Mouse (Mus musculus) heart, postnatal 0 days (tissue): ENCODE results near the gene Nmnat3. TPM values are rescaled to one million over a fixed set of nuclear protein-coding genes. Genes with fewer than 3 reads are reported as not detected.

Experiments
- ATAC-seq: fragments of 200-750 bp; cut with Nextera tagmentation; 2 replicates; pipeline ENCODE4 v1.8.0; 2017; ENCODE audit warnings: low read depth, moderate number of reproducible peaks, moderate library complexity; ENCODE audit not compliant: insufficient read depth
- DNase-seq: peaks from one replicate; pipeline ENCODE4 v3.0.0-alpha.2; 2016; ENCODE audit warnings: low spot score
- H3K27ac ChIP-seq: fragments of 300-500 bp; sonication (generic); 2 replicates; pipeline ENCODE4 v1.5.1; 2014; ENCODE audit warnings: low read depth, mild to moderate bottlenecking
- H3K27me3 ChIP-seq: fragments of 300-500 bp; sonication (generic); 2 replicates; pipeline ENCODE4 v1.6.1; 2014; ENCODE audit warnings: low read length, mixed read lengths; ENCODE audit not compliant: control insufficient read depth, insufficient read depth
- H3K36me3 ChIP-seq: fragments of 300-500 bp; sonication (generic); replicated peaks from 2 replicates; pipeline ENCODE4 v1.6.1; 2014; ENCODE audit warnings: low read length, mixed read lengths; ENCODE audit not compliant: control insufficient read depth, insufficient read depth
- H3K4me1 ChIP-seq: fragments of 300-500 bp; sonication (generic); 2 replicates; pipeline ENCODE4 v1.6.1; 2014; ENCODE audit warnings: antibody characterized with exemption; ENCODE audit not compliant: control insufficient read depth, insufficient read depth
- H3K4me2 ChIP-seq: fragments of 300-500 bp; sonication (generic); 2 replicates; pipeline ENCODE4 v1.6.1; 2014; ENCODE audit warnings: low read depth, mild to moderate bottlenecking, low read length, moderate library complexity
- H3K4me3 ChIP-seq: fragments of 300-500 bp; sonication (generic); 2 replicates; pipeline ENCODE4 v1.5.1; 2014; ENCODE audit warnings: low read depth, low read length
- H3K9ac ChIP-seq: fragments of 300-500 bp; sonication (generic); replicated peaks from 2 replicates; pipeline ENCODE4 v1.6.1; 2014; ENCODE audit warnings: low read depth, low read length, mixed read lengths
- H3K9me3 ChIP-seq: fragments of 300-500 bp; sonication (generic); replicated peaks from 2 replicates; pipeline ENCODE4 v1.6.1; 2016; ENCODE audit warnings: low read length; ENCODE audit not compliant: control insufficient read depth
- CTCF ChIP-seq: IDR thresholded peaks from 2 replicates; pipeline ENCODE4 v1.5.1; 2016; ENCODE audit warnings: antibody characterized with exemption, control low read depth, low read depth
- EP300 ChIP-seq: IDR thresholded peaks from 2 replicates; pipeline ENCODE4 v1.6.1; 2016; ENCODE audit warnings: antibody characterized with exemption, low read depth
- WGBS: fragments of 180-500 bp; shearing (Covaris S2); extraction: QIAGEN DNeasy Blood & Tissue Kit; methylation state at CpG from one replicate; pipeline ENCODE4 v1.1.7; 2014; 5-methylcytosine and 5-hydroxymethylcytosine counted together
- polyA plus RNA-seq: library from polyadenylated mRNA; unstranded; fragments of >200 nt; fragmentation: Nextera tagmentation; extraction: Ambion mirVana; gene quantifications from 2 replicates; pipeline ENCODE4 v1.2.1, GENCODE M21; 2015
- total RNA-seq: library from RNA; depleted of rRNA; stranded (reverse); fragments of >200 nt; gene quantifications from 2 replicates; pipeline ENCODE4 v1.2.3, GENCODE M21; 2014; ENCODE audit warnings: low replicate concordance

The Nmnat3 gene
- total and polyA plus RNA-seq, 2 experiments from 2014 or later: 9.0 to 15.1 TPM

DNA sequence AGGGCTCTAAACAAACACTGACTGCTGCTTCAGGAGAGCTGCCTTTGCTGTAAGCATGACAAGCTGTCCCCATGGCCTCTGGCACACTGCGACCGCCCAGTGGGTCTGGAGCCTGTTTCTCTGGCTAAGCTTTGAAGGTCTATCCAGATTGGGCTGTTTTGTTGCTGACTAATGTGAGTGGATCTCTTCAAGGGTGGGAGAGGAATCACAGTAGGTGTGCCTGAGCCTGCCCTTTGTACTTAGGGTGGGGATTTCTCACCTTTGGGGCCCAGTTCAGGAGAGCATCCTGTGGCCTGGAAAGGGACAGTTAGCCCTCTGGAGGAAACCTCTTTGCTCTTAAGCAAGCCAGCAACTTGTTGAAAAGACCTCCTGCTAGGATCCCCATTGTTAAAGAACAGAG lies 145.8 kb downstream of the Nmnat3 start:
- ATAC-seq (no peak), DNase-seq (no peak)
- H3K4me1 ChIP-seq: peaks cover 17% of the 10 kb centered on the region
- no peaks in the 10 kb centered on the region for H3K27me3 ChIP-seq
- no peak overlapping the region for H3K4me3 ChIP-seq
- no peak overlapping the region for H3K4me2 ChIP-seq
- H3K9me3 ChIP-seq: no peaks in the 10 kb centered on the region
- H3K9ac ChIP-seq: no peak overlapping the region
- H3K36me3 ChIP-seq: no peaks in the 10 kb centered on the region
- H3K27ac ChIP-seq: peak overlapping the region; percentile 43
- TF ChIP-seq EP300 (no peak), CTCF (no peak)
- 72% methylated on average over 2 of the region's 2 CpGs for WGBS

DNA sequence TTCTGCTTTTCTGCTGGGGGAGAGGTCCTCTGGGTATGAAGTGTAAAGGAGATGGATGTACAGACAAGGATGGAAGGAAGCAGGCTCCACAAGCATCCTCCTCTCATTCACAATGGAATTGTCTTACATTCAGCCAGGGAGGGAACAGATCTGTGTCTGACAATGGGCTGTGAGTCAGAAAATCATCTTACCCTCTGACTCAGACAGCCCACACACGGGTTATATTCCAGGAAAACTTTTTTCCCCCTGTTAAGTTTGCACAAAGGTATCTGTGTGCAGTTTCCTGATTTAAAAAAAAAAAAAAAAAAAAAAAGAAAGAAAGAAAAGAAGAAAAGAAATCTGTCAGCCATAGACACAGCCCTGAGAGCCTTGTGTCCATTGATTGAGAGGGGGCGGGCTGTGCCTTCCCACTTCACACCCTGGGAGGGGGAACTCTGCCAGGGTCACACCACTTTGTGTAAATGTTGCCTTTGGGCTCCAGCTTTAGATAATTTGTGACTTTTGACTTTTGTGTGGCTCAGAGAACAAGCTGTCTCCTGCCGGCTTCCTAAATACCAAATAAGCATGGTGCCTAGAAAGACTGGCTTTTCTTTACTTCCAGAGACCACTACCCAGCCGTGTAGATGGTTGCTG lies 146.8 kb downstream of the Nmnat3 start:
- Histone ChIP-seq H3K27me3 (no peaks in the 10 kb centered on the region), H3K4me2 (no peak overlapping the region), H3K27ac (peak overlapping the region; percentile 43), H3K36me3 (no peaks in the 10 kb centered on the region), H3K9me3 (no peaks in the 10 kb centered on the region), H3K4me1 (peaks cover 8% of the 10 kb centered on the region), H3K4me3 (no peak overlapping the region), H3K9ac (no peak overlapping the region)
- no peak for DNase-seq
- 42% methylated on average over 4 of the region's 4 CpGs for WGBS
- no peak for ATAC-seq
- TF ChIP-seq CTCF: no peak
- TF ChIP-seq EP300: no peak

DNA sequence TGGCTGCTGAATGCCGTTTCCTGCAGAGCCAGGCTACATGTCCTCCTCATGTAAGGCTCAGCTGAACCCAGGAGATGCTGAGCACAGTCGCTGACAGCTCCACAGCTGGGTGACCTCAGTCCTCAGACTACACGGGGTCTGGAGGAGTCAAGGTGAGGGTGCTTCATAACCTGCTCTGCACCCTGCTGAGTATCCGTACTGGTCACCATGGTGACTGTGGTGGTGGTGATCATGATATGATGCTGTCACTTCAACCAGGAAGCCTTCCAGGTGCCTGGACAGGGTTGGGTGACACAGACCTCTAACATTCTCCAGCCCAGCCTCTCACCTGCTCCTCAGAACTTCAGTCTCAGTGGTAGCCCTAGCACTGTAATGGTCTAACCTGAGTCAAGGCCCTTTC lies 150.6 kb downstream of the Nmnat3 start:
- no peak for ATAC-seq
- WGBS: 76% methylated on average over 4 of the region's 4 CpGs

DNA sequence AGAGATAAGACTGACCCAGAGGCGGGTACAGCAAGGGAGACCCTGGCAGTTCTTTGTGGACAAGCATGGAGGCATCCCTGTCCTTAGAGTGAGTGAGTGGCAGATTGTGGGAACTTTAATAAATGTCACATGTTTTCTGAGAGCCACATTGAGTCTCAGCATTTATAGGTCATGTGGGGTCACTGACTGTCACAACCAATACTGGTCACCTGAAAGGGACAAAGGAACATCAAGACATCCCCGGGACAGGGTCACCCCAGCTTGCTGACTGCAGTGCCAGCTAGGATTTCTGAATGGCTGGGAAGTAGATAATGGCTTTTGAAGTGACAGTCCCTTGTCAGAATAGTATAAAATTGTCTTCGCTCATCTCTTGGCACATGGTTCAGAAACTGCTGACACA lies 151.9 kb downstream of the Nmnat3 start:
- 56% methylated on average over 3 of the region's 3 CpGs for WGBS

More for the DNA sequence above, 150.6 kb downstream of the Nmnat3 start:
- H3K4me3 ChIP-seq: no peak overlapping the region
- no peak for TF ChIP-seq EP300
- H3K27ac ChIP-seq: no peak overlapping the region
- H3K9ac ChIP-seq: no peak overlapping the region
- no peak for DNase-seq
- no peak overlapping the region for H3K4me2 ChIP-seq
- H3K27me3 ChIP-seq: no peaks in the 10 kb centered on the region
- no peaks in the 10 kb centered on the region for H3K9me3 ChIP-seq
- H3K36me3 ChIP-seq: no peaks in the 10 kb centered on the region
- H3K4me1 ChIP-seq: no peaks in the 10 kb centered on the region

DNA sequence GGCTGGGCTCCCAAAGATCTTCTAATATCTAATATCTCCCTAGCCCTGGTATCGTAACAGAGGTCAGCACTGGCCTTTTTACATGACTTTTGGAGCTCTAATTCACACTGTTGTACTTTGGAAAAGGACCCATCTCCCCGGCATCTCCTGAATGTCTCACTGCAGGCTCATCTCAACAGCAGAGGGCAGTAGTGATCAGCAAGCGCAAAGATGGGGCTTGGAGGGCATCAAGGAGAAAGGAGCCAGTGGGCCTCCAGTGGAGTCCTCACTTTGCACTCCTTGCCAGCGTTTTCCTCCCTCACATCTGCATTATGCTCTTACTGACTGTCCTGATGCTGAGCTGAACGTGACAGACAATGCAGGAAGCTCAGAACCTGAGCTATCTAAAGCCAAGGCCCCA lies 155.4 kb downstream of the Nmnat3 start:
- H3K4me2 ChIP-seq: no peak overlapping the region
- no peaks in the 10 kb centered on the region for H3K36me3 ChIP-seq
- H3K27me3 ChIP-seq: no peaks in the 10 kb centered on the region
- H3K4me1 ChIP-seq: 0 out of 2 replicates have a peak, but pooled peaks cover 3% of the 10 kb centered on the region
- no peaks in the 10 kb centered on the region for H3K9me3 ChIP-seq
- no peak overlapping the region for H3K9ac ChIP-seq
- H3K4me3 ChIP-seq: no peak overlapping the region
- no peak for DNase-seq
- TF ChIP-seq CTCF (peak; percentile 70), EP300 (no peak)
- no peak overlapping the region for H3K27ac ChIP-seq
- ATAC-seq: no peak
- 33% methylated on average over 5 of the region's 5 CpGs for WGBS

More for the DNA sequence above, 151.9 kb downstream of the Nmnat3 start:
- H3K4me2 ChIP-seq: no peak overlapping the region
- H3K9ac ChIP-seq: no peak overlapping the region
- H3K27ac ChIP-seq: no peak overlapping the region
- H3K4me3 ChIP-seq: no peak overlapping the region
- H3K36me3 ChIP-seq: no peaks in the 10 kb centered on the region
- TF ChIP-seq CTCF: no peak
- H3K9me3 ChIP-seq: no peaks in the 10 kb centered on the region
- DNase-seq (no peak), ATAC-seq (no peak)
- H3K27me3 ChIP-seq: no peaks in the 10 kb centered on the region
- no peaks in the 10 kb centered on the region for H3K4me1 ChIP-seq
